Mouse (Mus musculus) forebrain, embryonic 16.5 days (tissue): ENCODE measurements around the gene Csf3. TPM values are rescaled to one million over a fixed set of nuclear protein-coding genes. Genes with fewer than 3 reads are reported as not detected.

Source experiments
- ATAC-seq: fragments of 200-750 bp; cut with Nextera tagmentation; 2 replicates; pipeline ENCODE4 v1.8.0; 2017; ENCODE audit warnings: mild to moderate bottlenecking, moderate library complexity
- H3K27ac ChIP-seq: fragments of 300-500 bp; sonication (generic); 2 replicates; pipeline ENCODE4 v1.5.1; 2014; ENCODE audit warnings: low read length, control low read depth
- H3K27me3 ChIP-seq: fragments of 300-500 bp; sonication (generic); replicated peaks from 2 replicates; pipeline ENCODE4 v1.6.1; 2014; ENCODE audit warnings: low read length; ENCODE audit not compliant: control insufficient read depth, insufficient read depth
- H3K36me3 ChIP-seq: fragments of 300-500 bp; sonication (generic); 2 replicates; pipeline ENCODE4 v1.6.1; 2014; ENCODE audit not compliant: control insufficient read depth, insufficient read depth
- H3K4me1 ChIP-seq: fragments of 300-500 bp; sonication (generic); replicated peaks from 2 replicates; pipeline ENCODE4 v1.6.1; 2014; ENCODE audit warnings: low read length; ENCODE audit not compliant: control insufficient read depth, insufficient read depth
- H3K4me2 ChIP-seq: fragments of 300-500 bp; sonication (generic); 2 replicates; pipeline ENCODE4 v1.6.1; 2014; ENCODE audit warnings: mild to moderate bottlenecking, low read length, control low read depth
- H3K4me3 ChIP-seq: fragments of 300-500 bp; sonication (generic); replicated peaks from 2 replicates; pipeline ENCODE4 v1.5.1; 2014; ENCODE audit warnings: mild to moderate bottlenecking, low read length, control low read depth
- H3K9ac ChIP-seq: fragments of 300-500 bp; sonication (generic); replicated peaks from 2 replicates; pipeline ENCODE4 v1.6.1; 2014; ENCODE audit warnings: low read depth, low read length, control low read depth
- H3K9me3 ChIP-seq: fragments of 300-500 bp; sonication (generic); 2 replicates; pipeline ENCODE4 v1.6.1; 2016; ENCODE audit warnings: low read length; ENCODE audit not compliant: control insufficient read depth
- WGBS: fragments of 180-500 bp; shearing (Covaris S2); extraction: QIAGEN DNeasy Blood & Tissue Kit; methylation state at CpG from one replicate; pipeline ENCODE4 v1.1.7; 2014; 5-methylcytosine and 5-hydroxymethylcytosine counted together
- polyA plus RNA-seq: library from polyadenylated mRNA; unstranded; fragments of >200 nt; fragmentation: Nextera tagmentation; extraction: Ambion mirVana; gene quantifications from 2 replicates; pipeline ENCODE4 v1.2.1, GENCODE M21; 2015

Gene Csf3
- polyA plus RNA-seq, 1 experiment from 2014 or later = not detected

- Histone ChIP-seq H3K4me1 (peaks cover 88% of the 10 kb centered on the region), H3K27ac (peak overlapping the region; percentile 100), H3K9me3 (no peaks in the 10 kb centered on the region), H3K9ac (peak overlapping the region; percentile 68), H3K4me2 (peak overlapping the region; percentile 64), H3K36me3 (peaks cover 11% of the 10 kb centered on the region), H3K27me3 (no peaks in the 10 kb centered on the region), H3K4me3 (peak overlapping the region; percentile 36)
- 0% methylated on average over 5 of the region's 5 CpGs for WGBS
- peak; percentile 35 for ATAC-seq
Measured at GRCm38 (mm10) chr11:98749716-98750115, 48.7 kb downstream of the Csf3 start.

GRCm38 (mm10) chr11:98750351-98751201 is 49.5 kb downstream of the Csf3 start:
- Histone ChIP-seq H3K9me3 (no peaks in the 10 kb centered on the region), H3K4me2 (peak overlapping the region; percentile 64), H3K4me1 (peaks cover 85% of the 10 kb centered on the region), H3K4me3 (peak overlapping the region; percentile 25), H3K36me3 (peaks cover 11% of the 10 kb centered on the region), H3K27me3 (no peaks in the 10 kb centered on the region), H3K9ac (peak overlapping the region; percentile 68), H3K27ac (peak overlapping the region; percentile 100)
- ATAC-seq = peak; percentile 34
- WGBS = 8% methylated on average over 16 of the region's 17 CpGs

GRCm38 (mm10) chr11:98751221-98751782 is 50.2 kb downstream of the Csf3 start:
- Histone ChIP-seq H3K4me3 (peak overlapping the region; percentile 25; the same call in 1 of the 2 replicates), H3K9me3 (no peaks in the 10 kb centered on the region), H3K27me3 (no peaks in the 10 kb centered on the region), H3K36me3 (peaks cover 15% of the 10 kb centered on the region), H3K4me1 (peaks cover 80% of the 10 kb centered on the region), H3K9ac (peak overlapping the region; percentile 68), H3K27ac (peak overlapping the region; percentile 100), H3K4me2 (peak overlapping the region; percentile 64)
- WGBS = 13% methylated on average over 6 of the region's 6 CpGs
- ATAC-seq = no peak

GRCm38 (mm10) chr11:98752562-98753140 is 51.6 kb downstream of the Csf3 start:
- Histone ChIP-seq H3K27ac (no peak overlapping the region; the same call in 1 of the 2 replicates), H3K36me3 (peaks cover 15% of the 10 kb centered on the region), H3K9ac (no peak overlapping the region; the same call in 1 of the 2 replicates), H3K4me2 (no peak overlapping the region), H3K27me3 (no peaks in the 10 kb centered on the region), H3K9me3 (no peaks in the 10 kb centered on the region), H3K4me1 (peaks cover 68% of the 10 kb centered on the region), H3K4me3 (no peak overlapping the region)
- ATAC-seq = no peak
- WGBS = 87% methylated on average over 10 of the region's 10 CpGs

Other genes starting within 250 kb of the Csf3 start
- not detected in 2 replicates for gene Ikzf3, start 155.2 kb upstream of the Csf3 start, polyA plus RNA-seq
- gene Zpbp2, start 150.2 kb upstream of the Csf3 start, polyA plus RNA-seq = 0.25 TPM in 1 of 2 replicates, not detected in the other
- gene Ormdl3, start 113.9 kb upstream of the Csf3 start, polyA plus RNA-seq = 122 and 127 TPM in 2 replicates
- not detected in 2 replicates for gene Lrrc3c, start 103.0 kb upstream of the Csf3 start, polyA plus RNA-seq
- 0.61 and 1.0 TPM in 2 replicates for gene Gm12355, start 75.6 kb upstream of the Csf3 start, polyA plus RNA-seq
- not detected in 2 replicates for gene Gsdma3, start 74.9 kb upstream of the Csf3 start, polyA plus RNA-seq
- not detected in 2 replicates for gene Gsdma2, start 54.5 kb upstream of the Csf3 start, polyA plus RNA-seq
- gene Gsdma, start 36.9 kb upstream of the Csf3 start, polyA plus RNA-seq = not detected in 2 replicates
- 197 and 201 TPM in 2 replicates for gene Psmd3, start 18.7 kb upstream of the Csf3 start, polyA plus RNA-seq
- gene Med24, start 28.2 kb downstream of the Csf3 start, polyA plus RNA-seq = 88.8 and 93.7 TPM in 2 replicates
- gene Thra, start 39.4 kb downstream of the Csf3 start, polyA plus RNA-seq = 177 and 182 TPM in 2 replicates
- 3.8 and 4.0 TPM in 2 replicates for gene Nr1d1, start 74.1 kb downstream of the Csf3 start, polyA plus RNA-seq
- gene Msl1, start 94.3 kb downstream of the Csf3 start, polyA plus RNA-seq = 27.7 and 32.0 TPM in 2 replicates
- 52.5 and 54.6 TPM in 2 replicates for gene Casc3, start 103.6 kb downstream of the Csf3 start, polyA plus RNA-seq
- 4.5 and 7.3 TPM in 2 replicates for gene Rapgefl1, start 135.5 kb downstream of the Csf3 start, polyA plus RNA-seq
- gene Wipf2, start 162.4 kb downstream of the Csf3 start, polyA plus RNA-seq = 4.6 and 5.1 TPM in 2 replicates
- gene Cdc6, start 206.5 kb downstream of the Csf3 start, polyA plus RNA-seq = 10.3 and 10.9 TPM in 2 replicates
- gene Rara, start 226.6 kb downstream of the Csf3 start, polyA plus RNA-seq = 9.5 and 10.6 TPM in 2 replicates